Mouse (Mus musculus): Measurements from ENCODE around the gene Armh2.

DNA sequence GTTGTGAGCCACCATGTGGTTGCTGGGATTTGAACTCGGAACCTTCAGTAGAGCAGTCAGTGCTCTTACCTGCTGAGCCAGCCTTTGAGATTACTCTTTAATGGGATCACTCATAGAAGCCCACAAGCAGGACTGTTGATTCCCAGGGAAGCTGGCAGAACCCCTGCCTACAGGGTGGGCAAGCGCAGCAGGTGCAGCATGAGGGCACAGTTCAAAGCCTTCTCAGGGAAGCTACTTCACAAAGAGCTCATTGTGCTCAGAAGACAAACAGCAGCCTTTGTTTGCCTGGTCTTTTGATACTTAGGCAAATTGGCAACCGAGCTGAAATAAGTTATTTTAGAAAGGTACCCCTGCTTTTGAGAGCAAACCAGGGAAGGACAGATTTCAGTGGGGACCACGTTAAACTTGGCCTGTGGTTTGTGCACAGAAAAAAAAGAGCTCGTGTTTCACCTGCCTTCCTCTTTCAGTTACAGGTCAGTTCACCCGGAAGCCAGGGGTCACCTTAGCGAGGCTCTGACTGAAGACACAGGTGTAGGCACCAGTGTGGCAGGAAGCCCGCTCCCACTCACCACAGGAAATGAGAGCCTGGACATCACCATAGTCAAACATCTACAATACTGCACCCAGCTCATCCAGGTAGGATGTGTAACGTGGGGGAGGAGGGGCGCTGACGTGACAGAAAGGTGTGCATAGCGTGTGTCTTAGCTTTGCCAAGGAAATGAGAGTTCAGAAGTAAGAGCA is 31.2 kb upstream of the Armh2 start:
- TF ChIP-seq POLR2A (IDR thresholded peaks at IDR 0.05; ENCODE audit: low read depth, low read length), result no peak
- no peak for TF ChIP-seq CTCF (IDR thresholded peaks at IDR 0.05; ENCODE audit: borderline replicate concordance, insufficient read depth, low read length)

Data from embryonic fibroblast, embryonic 13.5 days (primary cell).